ENCODE assay signal across 25 mouse cellular contexts in genomic region chr13:85208656-85209055, GRCm38 (mm10). TPM values are rescaled to one million over a fixed set of nuclear protein-coding genes. Genes with fewer than 3 reads are reported as not detected.
DNase-seq lines count a peak whose midpoint lies in the region; ATAC-seq and TF ChIP-seq lines count a peak whose summit lies in the region.
"Had no signal": no experiment of that assay in that cellular context is flagged by ENCODE, and none has a peak within 500 bp of the region (broad histone marks: within the 10 kb centered on the region; RNA-seq: fewer than 3 reads in every experiment).

No protein-coding gene starts in this region.

- no peaks in the 10 kb centered on the region; the same call in 1 of the 2 replicates for H3K79me2 ChIP-seq in liver, adult 2 months (ENCODE audit: control insufficient read depth, insufficient read depth, low read length)

- H3K36me3 ChIP-seq in liver, adult 2 months (ENCODE audit: control insufficient read depth, insufficient read depth, low read length): peaks cover 19% of the 10 kb centered on the region
- peaks cover 37% of the 10 kb centered on the region for H3K36me3 ChIP-seq in liver, embryonic 12.5 days

- WGBS in liver, adult 2 months: 59% methylated on average over 6 of the region's 6 CpGs
- WGBS in liver, embryonic 12.5 days (ENCODE audit: insufficient replicate concordance): 92% methylated on average over 6 of the region's 6 CpGs

- peaks cover 5% of the 10 kb centered on the region; the same call in 1 of the 2 replicates for H3K4me1 ChIP-seq in liver, adult 2 months (ENCODE audit: control insufficient read depth, insufficient read depth, low read length)
- no peaks in the 10 kb centered on the region for H3K4me1 ChIP-seq in liver, embryonic 12.5 days
- H3K4me1 ChIP-seq: embryonic facial prominence, embryonic 12.5 days; embryonic facial prominence, embryonic 15.5 days; forebrain, embryonic 10.5 days; forebrain, embryonic 13.5 days; hindbrain, embryonic 12.5 days; hindbrain, embryonic 15.5 days had no signal

- no peak for TF ChIP-seq CTCF in liver, adult 2 months (IDR thresholded peaks at IDR 0.05; ENCODE audit: low read depth, low read length)

- no peaks in the 10 kb centered on the region for H3K27me3 ChIP-seq in liver, adult 2 months (ENCODE audit: control insufficient read depth, insufficient read depth, low read length)
- no peaks in the 10 kb centered on the region for H3K27me3 ChIP-seq in liver, embryonic 12.5 days (replicated peaks)
- H3K27me3 ChIP-seq: embryonic facial prominence, embryonic 12.5 days; embryonic facial prominence, embryonic 15.5 days; forebrain, embryonic 13.5 days; hindbrain, embryonic 12.5 days; hindbrain, embryonic 15.5 days had no signal

- no peak for TF ChIP-seq POLR2A in liver, adult 2 months (IDR thresholded peaks at IDR 0.05; ENCODE audit: extremely low read depth, insufficient read depth, low read length)

- no peaks in the 10 kb centered on the region for H3K9me3 ChIP-seq in liver, embryonic 12.5 days (replicated peaks)
- H3K9me3 ChIP-seq: embryonic facial prominence, embryonic 12.5 days; embryonic facial prominence, embryonic 15.5 days; forebrain, embryonic 10.5 days; forebrain, embryonic 13.5 days; hindbrain, embryonic 12.5 days; hindbrain, embryonic 15.5 days had no signal

- peak; percentile 10 for DNase-seq in adrenal gland, adult 8-10 months
- no peak for DNase-seq in adrenal gland, postnatal 4 days (ENCODE audit: low spot score in 2 of 2)
- peak; percentile 34 for DNase-seq in liver, adult 2 months (ENCODE audit: extremely low read depth, low read depth, low spot score)
- peak; percentile 14 for DNase-seq in adrenal gland, postnatal 14 days
- DNase-seq: cerebellum, adult 11 months; cerebellum, adult 2 months; cerebellum, adult 9-11 months; cerebellum, postnatal 25 days; gastrocnemius, postnatal 10 days; gastrocnemius, postnatal 36 days; heart, postnatal 10 days; kidney, adult 2 months had no signal

- H3K4me2 ChIP-seq in liver, embryonic 12.5 days: no peak overlapping the region
- H3K4me2 ChIP-seq: embryonic facial prominence, embryonic 12.5 days; embryonic facial prominence, embryonic 15.5 days; forebrain, embryonic 13.5 days; heart, embryonic 11.5 days; hindbrain, embryonic 12.5 days; hindbrain, embryonic 15.5 days had no signal

- no peak overlapping the region for H3K4me3 ChIP-seq in liver, adult 2 months (ENCODE audit: insufficient read depth, low read depth, low read length)
- H3K4me3 ChIP-seq in liver, embryonic 12.5 days: no peak overlapping the region
- H3K4me3 ChIP-seq: embryonic facial prominence, embryonic 12.5 days; embryonic facial prominence, embryonic 15.5 days; erythroblast, embryonic 14.5 days; forebrain, embryonic 10.5 days; forebrain, embryonic 13.5 days; hindbrain, embryonic 12.5 days; hindbrain, embryonic 15.5 days had no signal

- H3K27ac ChIP-seq in liver, adult 2 months (replicated peaks; ENCODE audit: insufficient read depth, low read depth, low read length): no peak overlapping the region
- H3K27ac ChIP-seq in liver, embryonic 12.5 days: no peak overlapping the region
- H3K27ac ChIP-seq: embryonic facial prominence, embryonic 12.5 days; embryonic facial prominence, embryonic 15.5 days; forebrain, embryonic 10.5 days; forebrain, embryonic 13.5 days; hindbrain, embryonic 12.5 days; hindbrain, embryonic 15.5 days had no signal

- ATAC-seq in liver, embryonic 12.5 days: no peak
- ATAC-seq in erythroblast, adult 5-6 weeks (replicated peaks; ENCODE audit: low FRiP score, poor library complexity, severe bottlenecking): no peak
- ATAC-seq: CD4-positive, CD25-positive, alpha-beta regulatory T cell, adult 4 months; forebrain, embryonic 13.5 days; forebrain, embryonic 16.5 days; intestine, postnatal 0 days had no signal

- no peak overlapping the region for H3K9ac ChIP-seq in liver, adult 2 months (ENCODE audit: low read depth, low read length)
- H3K9ac ChIP-seq in liver, embryonic 12.5 days: no peak overlapping the region
- H3K9ac ChIP-seq: embryonic facial prominence, embryonic 12.5 days; embryonic facial prominence, embryonic 15.5 days; forebrain, embryonic 13.5 days; hindbrain, embryonic 12.5 days; hindbrain, embryonic 15.5 days had no signal

RNA-seq across cellular contexts. Expression of gene Ccnh, which starts 19.4 kb away (rescaled TPM):
- 10 to 100 TPM; 36.8 to 48.3 (median 43.0) TPM for total RNA-seq in adrenal gland, adult 8-10 months (2022)
- total RNA-seq in adrenal gland, postnatal 4 days (2021): 10 to 100 TPM; 46.6 to 47.8 TPM
- 18.1 and 18.3 TPM in 2 replicates for total RNA-seq in liver, adult 2 months (2014; rRNA removed)
- polyA plus RNA-seq in liver, adult 2 months (2012; rRNA removed): 15.5 and 17.3 TPM in 2 replicates
- 75.0 and 79.5 TPM in 2 replicates for polyA plus RNA-seq in liver, embryonic 12.5 days (2016; fragmentation: Nextera tagmentation; extraction: Ambion mirVana)
- 52.2 and 56.9 TPM in 2 replicates for total RNA-seq in adrenal gland, postnatal 14 days (2021)
- total RNA-seq in erythroblast, adult 5-6 weeks (2015; ENCODE audit: low replicate concordance): 14.6 and 18.6 TPM in 2 replicates
- 11.2 and 16.1 TPM in 2 replicates for total RNA-seq in erythroblast, adult 5-6 weeks (2017; ENCODE audit: low replicate concordance)

Comparison
In these comparisons a context has a peak if more than half of its experiments do, and no peak if none do; other contexts are left out.
1. DNase-seq: peak in adrenal gland, adult 8-10 months (single experiment), liver, adult 2 months (single experiment) and adrenal gland, postnatal 14 days (single experiment); none in adrenal gland, postnatal 4 days (0 of 2).